Mouse (Mus musculus) brain, embryonic 14.5 days (tissue): ENCODE data around the gene Ccnk.

ENCODE experiments used
- CTCF ChIP-seq: fragments of 200-500 bp; IDR thresholded peaks from 2 replicates; pipeline ENCODE4 v1.5.1; 2012; ENCODE audit warnings: inconsistent platforms, mild to moderate bottlenecking, moderate library complexity, borderline replicate concordance; ENCODE audit not compliant: insufficient read depth, insufficient read length; ENCODE audit errors: extremely low read depth
- POLR2A ChIP-seq: fragments of 200-500 bp; IDR thresholded peaks from 2 replicates; pipeline ENCODE4 v1.6.1; 2012; ENCODE audit warnings: mild to moderate bottlenecking, inconsistent platforms, borderline replicate concordance; ENCODE audit not compliant: poor library complexity, insufficient read depth, insufficient read length, severe bottlenecking; ENCODE audit errors: extremely low read depth

DNA sequence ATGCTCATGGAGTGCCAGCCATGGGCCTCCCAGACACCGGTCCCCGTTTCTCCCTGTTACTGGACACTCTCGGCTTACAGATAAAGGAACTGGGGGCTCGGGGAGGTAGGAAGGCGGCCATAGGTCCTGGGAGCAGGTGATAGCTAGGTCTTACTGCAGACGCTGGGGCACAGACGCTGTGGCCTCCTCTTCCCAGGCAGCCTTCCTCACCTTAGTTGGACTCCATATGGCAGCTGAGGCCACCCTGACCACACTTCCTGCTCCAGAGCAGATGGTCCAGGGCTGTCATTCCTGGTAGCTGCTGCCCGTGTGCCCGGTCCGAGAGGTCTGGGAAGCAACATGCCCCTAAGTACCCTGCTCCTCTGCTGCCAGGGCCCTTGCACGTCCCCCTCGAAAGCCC is 47.6 kb downstream of the Ccnk start:
- no peak for TF ChIP-seq CTCF
- no peak for TF ChIP-seq POLR2A
